Comparison of ENCODE assay signal across 20 mouse cellular contexts in genomic region chr11:106529113-106529512, GRCm38 (mm10). TPM values are rescaled to one million over a fixed set of nuclear protein-coding genes. Genes with fewer than 3 reads are reported as not detected.
A peak's percentile ranks its signal among the peaks of the same experiment; 100 is the strongest.
DNase-seq lines count a peak whose midpoint lies in the region; ATAC-seq and TF ChIP-seq lines count a peak whose summit lies in the region.
"Had no signal": no experiment of that assay in that cellular context is flagged by ENCODE, and none has a peak within 500 bp of the region (broad histone marks: within the 10 kb centered on the region; RNA-seq: fewer than 3 reads in every experiment).

No protein-coding gene starts in this region.

- TF ChIP-seq CTCF in liver, postnatal 0 days (IDR thresholded peaks at IDR 0.05; ENCODE audit: low read depth), result no peak

- no peaks in the 10 kb centered on the region for H3K27me3 ChIP-seq in hindbrain, embryonic 13.5 days
- H3K27me3 ChIP-seq in hindbrain, embryonic 12.5 days, result no peaks in the 10 kb centered on the region
- H3K27me3 ChIP-seq in midbrain, embryonic 14.5 days (ENCODE audit: control insufficient read depth, insufficient read depth, low read length), result no peaks in the 10 kb centered on the region
- H3K27me3 ChIP-seq in midbrain, embryonic 15.5 days (replicated peaks), result no peaks in the 10 kb centered on the region
- no peaks in the 10 kb centered on the region for H3K27me3 ChIP-seq in liver, postnatal 0 days (ENCODE audit: insufficient read depth, low read length)
- H3K27me3 ChIP-seq: CH12.LX; embryonic facial prominence, embryonic 13.5 days; forebrain, embryonic 13.5 days; heart, embryonic 12.5 days; Patski had no signal

- no peak overlapping the region for H3K4me2 ChIP-seq in hindbrain, embryonic 13.5 days
- no peak overlapping the region for H3K4me2 ChIP-seq in hindbrain, embryonic 12.5 days (replicated peaks)
- H3K4me2 ChIP-seq in midbrain, embryonic 14.5 days (ENCODE audit: low read length), result no peak overlapping the region
- H3K4me2 ChIP-seq in midbrain, embryonic 15.5 days, result no peak overlapping the region
- H3K4me2 ChIP-seq in liver, postnatal 0 days (ENCODE audit: low read depth, low read length), result no peak overlapping the region
- H3K4me2 ChIP-seq: embryonic facial prominence, embryonic 13.5 days; forebrain, embryonic 13.5 days; heart, embryonic 12.5 days had no signal

- H3K27ac ChIP-seq in hindbrain, embryonic 13.5 days, result no peak overlapping the region
- H3K27ac ChIP-seq in hindbrain, embryonic 12.5 days, result no peak overlapping the region
- H3K27ac ChIP-seq in midbrain, embryonic 14.5 days (replicated peaks; ENCODE audit: low read depth, low read length), result no peak overlapping the region
- H3K27ac ChIP-seq in midbrain, embryonic 15.5 days, result no peak overlapping the region
- peak overlapping the region; percentile 16; the same call in 1 of the 2 replicates for H3K27ac ChIP-seq in liver, postnatal 0 days (ENCODE audit: low read depth)
- H3K27ac ChIP-seq: embryonic facial prominence, embryonic 13.5 days; forebrain, embryonic 13.5 days; gastrocnemius, adult 2 months had no signal

- peak; percentile 13 for DNase-seq in left cerebral cortex, postnatal 4 days
- no peak for DNase-seq in left cerebral cortex, postnatal 10 days (ENCODE audit: extremely low spot score in 1 of 2, low spot score in 2 of 2)
- peak; percentile 38 for DNase-seq in midbrain, embryonic 14.5 days
- DNase-seq in liver, postnatal 0 days, result no peak
- DNase-seq: adrenal gland, adult 2 months; adrenal gland, postnatal 25 days; cerebellum, adult 11-12 months; cerebellum, adult 9-10 months; cerebellum, postnatal 36 days; gastrocnemius, adult 2 months; gastrocnemius, postnatal 25 days had no signal

- H3K4me3 ChIP-seq in hindbrain, embryonic 13.5 days, result no peak overlapping the region
- no peak overlapping the region for H3K4me3 ChIP-seq in hindbrain, embryonic 12.5 days
- H3K4me3 ChIP-seq in midbrain, embryonic 14.5 days (replicated peaks; ENCODE audit: low read depth, low read length), result no peak overlapping the region
- H3K4me3 ChIP-seq in midbrain, embryonic 15.5 days, result no peak overlapping the region
- no peak overlapping the region for H3K4me3 ChIP-seq in liver, postnatal 0 days (ENCODE audit: low read depth, low read length)
- H3K4me3 ChIP-seq: embryonic facial prominence, embryonic 13.5 days; forebrain, embryonic 13.5 days; gastrocnemius, adult 2 months; heart, embryonic 12.5 days had no signal

- 54% methylated on average over 4 of the region's 4 CpGs for WGBS in hindbrain, embryonic 13.5 days
- WGBS in hindbrain, embryonic 12.5 days, result 74% methylated on average over 4 of the region's 4 CpGs
- 36% methylated on average over 4 of the region's 4 CpGs for WGBS in midbrain, embryonic 14.5 days
- 49% methylated on average over 4 of the region's 4 CpGs for WGBS in midbrain, embryonic 15.5 days
- WGBS in liver, postnatal 0 days (ENCODE audit: insufficient replicate concordance), result 91% methylated on average over 4 of the region's 4 CpGs

- no peak overlapping the region for H3K9ac ChIP-seq in hindbrain, embryonic 13.5 days
- no peak overlapping the region for H3K9ac ChIP-seq in hindbrain, embryonic 12.5 days
- no peak overlapping the region for H3K9ac ChIP-seq in midbrain, embryonic 14.5 days (replicated peaks; ENCODE audit: low read length)
- H3K9ac ChIP-seq in midbrain, embryonic 15.5 days, result no peak overlapping the region
- H3K9ac ChIP-seq in liver, postnatal 0 days (replicated peaks), result no peak overlapping the region
- H3K9ac ChIP-seq: embryonic facial prominence, embryonic 13.5 days; forebrain, embryonic 13.5 days; heart, embryonic 12.5 days had no signal

- no peak for TF ChIP-seq EP300 in liver, postnatal 0 days (IDR thresholded peaks at IDR 0.05; ENCODE audit: low read depth)

- no peaks in the 10 kb centered on the region for H3K9me3 ChIP-seq in hindbrain, embryonic 13.5 days
- H3K9me3 ChIP-seq in hindbrain, embryonic 12.5 days (replicated peaks), result no peaks in the 10 kb centered on the region
- no peaks in the 10 kb centered on the region for H3K9me3 ChIP-seq in midbrain, embryonic 14.5 days (ENCODE audit: control insufficient read depth, low read length)
- H3K9me3 ChIP-seq in midbrain, embryonic 15.5 days, result no peaks in the 10 kb centered on the region
- no peaks in the 10 kb centered on the region for H3K9me3 ChIP-seq in liver, postnatal 0 days (ENCODE audit: low read length)
- H3K9me3 ChIP-seq: embryonic facial prominence, embryonic 13.5 days; forebrain, embryonic 13.5 days; heart, embryonic 12.5 days had no signal

- intact Hi-C loops in left cerebral cortex, postnatal 4 days (cut with DNase I), result no loop called here
- intact Hi-C loops in left cerebral cortex, postnatal 10 days (cut with DNase I), result no loop called here

- peaks cover 29% of the 10 kb centered on the region for H3K36me3 ChIP-seq in hindbrain, embryonic 13.5 days
- peaks cover 4% of the 10 kb centered on the region; the same call in 1 of the 2 replicates for H3K36me3 ChIP-seq in hindbrain, embryonic 12.5 days
- H3K36me3 ChIP-seq in midbrain, embryonic 14.5 days (ENCODE audit: control insufficient read depth, insufficient read depth, low read length), result peaks cover 17% of the 10 kb centered on the region
- no peaks in the 10 kb centered on the region for H3K36me3 ChIP-seq in midbrain, embryonic 15.5 days (replicated peaks)
- peaks cover 24% of the 10 kb centered on the region for H3K36me3 ChIP-seq in liver, postnatal 0 days (replicated peaks; ENCODE audit: insufficient read depth, low read length)

- peaks cover 4% of the 10 kb centered on the region for H3K4me1 ChIP-seq in hindbrain, embryonic 13.5 days (replicated peaks)
- peaks cover 3% of the 10 kb centered on the region for H3K4me1 ChIP-seq in hindbrain, embryonic 12.5 days
- 0 out of 2 replicates have a peak, but pooled peaks cover 4% of the 10 kb centered on the region for H3K4me1 ChIP-seq in midbrain, embryonic 14.5 days (ENCODE audit: control insufficient read depth, insufficient read depth, low read length)
- no peaks in the 10 kb centered on the region for H3K4me1 ChIP-seq in midbrain, embryonic 15.5 days
- H3K4me1 ChIP-seq in liver, postnatal 0 days (ENCODE audit: insufficient read depth), result peaks cover 11% of the 10 kb centered on the region
- H3K4me1 ChIP-seq: forebrain, embryonic 13.5 days had no signal

- 0 out of 2 replicates have a peak, but pooled peaks have one; percentile 21 for ATAC-seq in hindbrain, embryonic 13.5 days (ENCODE audit: low FRiP score)
- ATAC-seq in hindbrain, embryonic 12.5 days (ENCODE audit: low FRiP score), result no peak
- ATAC-seq in midbrain, embryonic 14.5 days (ENCODE audit: low FRiP score, low TSS enrichment), result no peak
- ATAC-seq in midbrain, embryonic 15.5 days (replicated peaks), result no peak
- no peak for ATAC-seq in liver, postnatal 0 days
- ATAC-seq: forebrain, embryonic 13.5 days; inflammation-experienced regulatory T-cells, adult 6 months; Patski had no signal

RNA-seq across cellular contexts. Expression of gene Ern1, which starts 41.5 kb away (rescaled TPM):
- polyA plus RNA-seq in hindbrain, embryonic 13.5 days (2015; fragmentation: Nextera tagmentation; extraction: Ambion mirVana), result 5.9 and 6.1 TPM in 2 replicates
- polyA plus RNA-seq in hindbrain, embryonic 12.5 days (2016; fragmentation: Nextera tagmentation; extraction: Ambion mirVana), result 7.9 and 8.3 TPM in 2 replicates
- total RNA-seq in left cerebral cortex, postnatal 4 days (2021), result 10 to 100 TPM; 10.7 to 12.9 TPM
- total RNA-seq in left cerebral cortex, postnatal 10 days (2021), result 1 to 10 TPM; 7.6 to 9.5 TPM
- 5.5 and 6.6 TPM in 2 replicates for polyA plus RNA-seq in midbrain, embryonic 14.5 days (2014; fragmentation: Nextera tagmentation; extraction: Ambion mirVana)
- 6.0 and 7.6 TPM in 2 replicates for polyA plus RNA-seq in midbrain, embryonic 15.5 days (2015; fragmentation: Nextera tagmentation; extraction: Ambion mirVana)
- polyA plus RNA-seq in liver, postnatal 0 days (2015; fragmentation: Nextera tagmentation; extraction: Ambion mirVana), result 1.9 and 2.9 TPM in 2 replicates

Comparison
In these comparisons a context has a peak if more than half of its experiments do, and no peak if none do; other contexts are left out.
1. DNase-seq: peak in left cerebral cortex, postnatal 4 days (single experiment) and midbrain, embryonic 14.5 days (single experiment); none in left cerebral cortex, postnatal 10 days (0 of 2) and liver, postnatal 0 days (single experiment).